Mouse (Mus musculus) neural tube, embryonic 12.5 days (tissue): ENCODE results near the gene Fezf1. TPM values are rescaled to one million over a fixed set of nuclear protein-coding genes. Genes with fewer than 3 reads are reported as not detected.

Source experiments
- ATAC-seq: fragments of 200-750 bp; cut with Nextera tagmentation; 2 replicates; pipeline ENCODE4 v1.8.0; 2017; ENCODE audit warnings: low read depth, mild to moderate bottlenecking, moderate TSS enrichment, moderate library complexity; ENCODE audit not compliant: low FRiP score
- H3K27ac ChIP-seq: fragments of 300-500 bp; sonication (generic); 2 replicates; pipeline ENCODE4 v1.5.1; 2016
- H3K27me3 ChIP-seq: fragments of 300-500 bp; sonication (generic); replicated peaks from 2 replicates; pipeline ENCODE4 v1.6.1; 2016; ENCODE audit warnings: mild to moderate bottlenecking
- H3K36me3 ChIP-seq: fragments of 300-500 bp; sonication (generic); 2 replicates; pipeline ENCODE4 v1.6.1; 2016; ENCODE audit warnings: mild to moderate bottlenecking
- H3K4me1 ChIP-seq: fragments of 300-500 bp; sonication (generic); 2 replicates; pipeline ENCODE4 v1.6.1; 2016
- H3K4me2 ChIP-seq: fragments of 300-500 bp; sonication (generic); replicated peaks from 2 replicates; pipeline ENCODE4 v1.6.1; 2016; ENCODE audit warnings: mild to moderate bottlenecking
- H3K4me3 ChIP-seq: fragments of 300-500 bp; sonication (generic); 2 replicates; pipeline ENCODE4 v1.5.1; 2016
- H3K9ac ChIP-seq: fragments of 300-500 bp; sonication (generic); 2 replicates; pipeline ENCODE4 v1.6.1; 2016; ENCODE audit warnings: mild to moderate bottlenecking
- H3K9me3 ChIP-seq: fragments of 300-500 bp; sonication (generic); 2 replicates; pipeline ENCODE4 v1.6.1; 2016; ENCODE audit warnings: mild to moderate bottlenecking
- WGBS: fragments of 180-500 bp; shearing (Covaris S2); methylation state at CpG from one replicate; pipeline ENCODE4 v1.1.7; 2016; 5-methylcytosine and 5-hydroxymethylcytosine counted together
- polyA plus RNA-seq: library from polyadenylated mRNA; unstranded; fragments of >200 nt; fragmentation: Nextera tagmentation; extraction: Ambion mirVana; gene quantifications from 2 replicates; pipeline ENCODE4 v1.2.1, GENCODE M21; 2016

The Fezf1 gene
- polyA plus RNA-seq, 1 experiment from 2014 or later, result not detected

DNA sequence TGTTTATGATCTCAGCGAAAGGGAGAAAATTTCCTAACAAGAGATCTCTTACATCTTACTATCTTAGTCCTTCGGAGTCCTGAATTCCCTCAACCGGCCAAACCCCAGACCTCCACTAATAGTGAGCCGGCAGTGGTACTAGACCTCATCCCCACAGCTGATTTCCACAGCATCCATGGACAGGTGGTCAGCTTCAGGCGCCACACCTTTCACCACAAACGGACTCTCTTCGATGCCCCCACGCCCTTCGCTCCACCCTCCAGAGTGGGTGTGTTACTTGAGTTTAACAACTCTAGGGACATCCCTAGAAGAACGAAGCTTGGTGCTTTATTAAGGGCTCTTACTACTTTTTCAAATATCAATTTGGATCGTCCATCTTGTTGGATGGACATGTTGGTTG is 6.5 kb upstream of the Fezf1 start:
- H3K9ac ChIP-seq, result no peak overlapping the region
- 2% methylated on average over 11 of the region's 11 CpGs for WGBS
- H3K9me3 ChIP-seq, result no peaks in the 10 kb centered on the region
- H3K4me2 ChIP-seq, result no peak overlapping the region
- no peaks in the 10 kb centered on the region for H3K36me3 ChIP-seq
- no peak overlapping the region for H3K4me3 ChIP-seq
- peaks cover 8% of the 10 kb centered on the region for H3K4me1 ChIP-seq
- peaks cover 89% of the 10 kb centered on the region for H3K27me3 ChIP-seq
- no peak for ATAC-seq
- no peak overlapping the region for H3K27ac ChIP-seq

DNA sequence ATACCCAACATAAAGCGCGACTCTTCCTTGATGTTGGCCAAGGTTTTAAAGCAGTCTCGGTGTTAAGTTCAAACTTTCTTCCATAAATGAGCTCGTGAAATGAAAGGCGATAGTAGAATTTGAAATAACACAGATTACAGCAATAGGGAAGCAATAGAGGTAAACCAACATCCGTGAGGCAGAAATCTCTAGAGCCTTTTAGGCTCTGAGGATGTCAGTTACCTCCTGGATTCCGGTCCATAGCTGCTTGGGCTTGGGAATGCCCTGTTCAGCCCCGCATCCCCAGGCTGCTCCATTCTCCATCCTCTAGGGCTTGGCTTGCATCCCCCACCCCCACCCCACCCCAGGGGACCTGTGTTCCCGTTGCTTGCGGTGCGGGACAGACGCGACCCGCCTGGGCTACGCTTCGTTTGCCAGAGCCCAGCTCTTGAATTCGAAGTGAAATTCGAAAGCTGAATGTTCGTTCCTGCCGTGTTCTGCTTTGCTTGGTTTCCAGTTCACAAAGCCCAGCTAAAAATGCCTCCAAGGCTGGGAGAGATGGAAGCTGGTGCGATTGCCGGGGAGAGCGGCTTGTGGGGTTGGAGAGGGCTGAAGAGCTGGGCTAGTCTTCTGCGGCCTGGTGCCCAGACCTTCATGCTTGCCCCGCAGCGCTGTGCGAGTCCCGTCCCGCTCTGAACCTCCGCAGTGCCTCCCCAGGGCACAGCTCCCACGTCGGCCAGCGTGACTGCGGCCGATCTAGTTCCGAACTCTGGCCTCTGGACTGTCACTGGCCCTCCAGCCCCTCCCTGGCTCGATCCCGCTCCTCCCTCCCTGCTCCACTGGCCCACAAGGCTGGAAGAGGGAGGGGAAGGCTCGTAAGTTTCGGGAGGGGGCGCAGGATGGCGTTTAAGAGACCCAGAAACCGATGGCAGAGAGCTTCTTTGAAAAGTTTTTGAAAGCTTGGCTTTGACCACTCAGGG is 5.5 kb upstream of the Fezf1 start:
- peak; percentile 34 for ATAC-seq
- Histone ChIP-seq H3K9me3 (no peaks in the 10 kb centered on the region), H3K36me3 (no peaks in the 10 kb centered on the region), H3K9ac (no peak overlapping the region), H3K27ac (no peak overlapping the region), H3K4me2 (peak overlapping the region; percentile 41), H3K4me1 (peaks cover 17% of the 10 kb centered on the region), H3K4me3 (no peak overlapping the region), H3K27me3 (peaks cover 89% of the 10 kb centered on the region)
- under 1% methylated on average over 43 of the region's 43 CpGs for WGBS

DNA sequence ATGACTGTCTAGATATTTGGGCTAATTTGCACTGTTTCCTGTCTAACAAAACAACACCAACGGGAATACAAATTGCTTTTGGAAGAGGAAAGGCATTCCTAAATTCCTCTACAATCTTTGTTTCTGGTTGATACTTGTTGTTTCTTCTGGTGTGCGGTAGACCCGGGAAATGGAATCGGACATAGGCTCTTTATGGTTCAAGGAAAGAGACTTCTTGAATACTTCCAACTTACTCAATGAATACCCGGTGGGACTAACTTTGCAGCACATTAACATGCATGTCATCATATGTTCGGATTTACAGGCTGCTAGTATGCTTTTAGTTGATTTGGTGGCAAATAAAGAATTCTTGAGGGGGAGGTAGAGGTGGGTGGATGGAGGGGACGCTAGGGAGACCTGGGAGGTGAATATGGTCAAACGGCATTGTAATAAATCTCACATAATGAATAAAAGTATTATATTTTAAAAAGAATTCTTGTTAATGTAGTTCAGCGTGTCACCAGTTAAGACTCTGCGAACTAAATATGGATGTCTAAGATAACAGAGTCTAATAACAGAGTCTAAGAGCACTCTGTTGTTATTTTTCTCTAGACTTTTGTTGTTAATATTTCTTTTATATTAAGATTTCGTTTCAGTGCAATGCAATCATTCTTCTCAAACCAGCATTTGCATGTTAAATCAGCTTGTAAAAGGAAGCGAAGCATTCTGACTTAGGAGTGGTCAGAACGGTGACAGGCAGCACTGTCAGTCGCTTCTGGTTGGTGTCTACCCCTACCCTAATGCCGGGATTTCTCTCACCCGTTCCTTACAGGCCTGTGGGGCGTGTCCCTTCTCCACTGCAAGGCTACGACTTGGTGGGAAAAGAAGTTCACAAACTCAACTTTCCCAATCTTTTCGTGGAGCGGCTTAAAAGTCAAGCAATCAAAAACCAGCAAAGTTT is 4.3 kb upstream of the Fezf1 start:
- H3K27ac ChIP-seq, result no peak overlapping the region
- H3K36me3 ChIP-seq, result no peaks in the 10 kb centered on the region
- no peak for ATAC-seq
- H3K4me3 ChIP-seq, result no peak overlapping the region
- peaks cover 26% of the 10 kb centered on the region for H3K4me1 ChIP-seq
- H3K27me3 ChIP-seq, result peaks cover 89% of the 10 kb centered on the region
- H3K9me3 ChIP-seq, result no peaks in the 10 kb centered on the region
- H3K9ac ChIP-seq, result no peak overlapping the region
- H3K4me2 ChIP-seq, result no peak overlapping the region
- WGBS, result 2% methylated on average over 20 of the region's 20 CpGs

DNA sequence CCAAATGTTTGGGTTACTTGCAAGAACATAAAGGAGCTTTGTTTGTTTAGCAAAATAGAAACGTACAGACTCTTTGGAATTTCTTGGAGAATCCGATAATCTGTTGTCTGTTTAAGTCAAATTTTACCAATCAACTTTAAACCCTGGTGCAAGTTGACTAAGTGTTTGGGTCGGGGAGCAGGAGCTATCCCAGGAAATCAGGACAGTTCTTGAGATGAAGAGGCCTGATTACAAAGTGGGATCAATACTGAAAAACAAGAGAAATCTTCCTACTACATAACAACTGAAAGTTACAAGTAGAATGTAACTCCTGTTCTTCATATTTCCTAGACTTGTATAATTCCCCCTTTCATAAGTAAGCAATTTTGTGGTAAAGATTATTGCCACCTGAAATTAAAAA is 3.3 kb upstream of the Fezf1 start:
- Histone ChIP-seq H3K9ac (no peak overlapping the region), H3K4me2 (no peak overlapping the region), H3K27ac (no peak overlapping the region), H3K27me3 (peaks cover 90% of the 10 kb centered on the region), H3K9me3 (no peaks in the 10 kb centered on the region), H3K4me3 (no peak overlapping the region), H3K4me1 (peaks cover 30% of the 10 kb centered on the region), H3K36me3 (no peaks in the 10 kb centered on the region)
- 1% methylated on average over 3 of the region's 3 CpGs for WGBS
- ATAC-seq, result no peak

DNA sequence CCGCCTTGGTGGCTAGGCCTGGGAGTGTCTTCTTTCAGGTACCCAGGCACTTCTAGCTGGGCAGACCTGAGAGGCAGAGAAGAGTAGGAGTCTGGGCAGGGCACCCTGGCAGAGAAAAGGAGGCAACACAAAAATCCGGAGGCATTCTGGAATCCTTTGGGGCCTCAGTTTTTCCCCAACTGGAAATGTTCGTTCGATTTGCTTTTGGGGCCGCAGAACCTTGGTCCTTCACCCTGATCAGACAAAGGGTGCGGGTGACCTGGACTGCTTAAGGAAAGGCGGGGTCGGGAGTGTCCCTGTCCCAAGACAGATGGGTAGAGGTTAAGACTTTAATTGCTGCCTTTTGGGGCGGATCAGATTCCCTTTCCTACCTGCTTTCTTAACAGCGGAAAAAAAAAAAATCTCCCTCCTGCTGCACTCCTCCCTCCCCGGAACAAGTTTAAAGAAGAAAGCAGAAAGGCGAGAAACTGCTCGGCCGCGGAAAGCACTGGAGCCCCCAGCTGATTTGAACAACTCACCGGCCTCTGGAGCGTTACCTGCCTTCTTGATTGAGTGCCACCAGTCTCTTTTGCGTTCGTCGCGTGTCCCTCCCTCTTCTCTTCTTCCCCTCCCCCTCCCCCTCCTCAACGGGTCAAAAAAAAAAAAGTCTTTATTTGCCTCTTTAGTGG is 2.3 kb upstream of the Fezf1 start:
- Histone ChIP-seq H3K4me1 (peaks cover 30% of the 10 kb centered on the region), H3K9me3 (no peaks in the 10 kb centered on the region), H3K36me3 (no peaks in the 10 kb centered on the region), H3K27ac (no peak overlapping the region), H3K9ac (no peak overlapping the region), H3K4me3 (no peak overlapping the region), H3K4me2 (no peak overlapping the region), H3K27me3 (peaks cover 89% of the 10 kb centered on the region)
- ATAC-seq, result no peak
- WGBS, result under 1% methylated on average over 22 of the region's 22 CpGs

DNA sequence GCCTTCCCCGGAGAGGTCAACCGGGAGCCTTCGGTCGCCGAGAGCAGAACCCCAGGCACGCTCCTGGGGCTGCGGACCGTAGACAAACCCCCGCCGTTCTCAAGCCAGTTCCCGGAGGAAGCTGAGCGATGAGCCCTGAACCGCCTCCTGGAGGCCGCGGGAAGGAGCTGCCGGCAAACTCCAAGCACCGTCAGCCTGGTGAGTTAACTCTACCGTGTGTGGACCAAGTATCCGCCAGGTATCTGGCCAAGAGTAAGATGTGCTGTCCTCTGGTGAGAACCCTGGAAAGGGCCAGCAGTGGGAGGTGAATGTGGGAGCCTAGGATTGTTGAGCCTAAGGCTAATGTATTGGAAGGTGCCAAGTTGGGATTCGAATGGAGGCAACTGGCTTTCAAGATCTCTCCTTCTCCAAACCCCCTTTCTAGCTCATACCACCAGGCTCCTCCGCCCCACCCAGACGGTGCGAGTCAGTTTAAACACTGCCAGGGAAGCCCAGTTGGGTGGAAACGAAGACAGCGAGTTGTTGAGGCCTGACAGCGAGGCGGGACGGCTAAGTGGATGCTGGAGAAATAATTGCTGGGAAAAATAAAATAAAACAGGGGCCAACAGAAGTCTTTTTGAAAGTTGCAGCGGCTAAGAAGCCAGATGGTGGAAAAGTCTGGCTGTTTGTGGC is 1.6 kb upstream of the Fezf1 start:
- ATAC-seq, result peak; percentile 63
- no peaks in the 10 kb centered on the region for H3K36me3 ChIP-seq
- H3K27me3 ChIP-seq, result peaks cover 87% of the 10 kb centered on the region
- under 1% methylated on average over 29 of the region's 29 CpGs for WGBS
- peak overlapping the region; percentile 37 for H3K4me3 ChIP-seq
- H3K4me2 ChIP-seq, result peak overlapping the region; percentile 70
- H3K4me1 ChIP-seq, result peaks cover 30% of the 10 kb centered on the region
- H3K9ac ChIP-seq, result no peak overlapping the region
- no peaks in the 10 kb centered on the region for H3K9me3 ChIP-seq
- no peak overlapping the region for H3K27ac ChIP-seq

DNA sequence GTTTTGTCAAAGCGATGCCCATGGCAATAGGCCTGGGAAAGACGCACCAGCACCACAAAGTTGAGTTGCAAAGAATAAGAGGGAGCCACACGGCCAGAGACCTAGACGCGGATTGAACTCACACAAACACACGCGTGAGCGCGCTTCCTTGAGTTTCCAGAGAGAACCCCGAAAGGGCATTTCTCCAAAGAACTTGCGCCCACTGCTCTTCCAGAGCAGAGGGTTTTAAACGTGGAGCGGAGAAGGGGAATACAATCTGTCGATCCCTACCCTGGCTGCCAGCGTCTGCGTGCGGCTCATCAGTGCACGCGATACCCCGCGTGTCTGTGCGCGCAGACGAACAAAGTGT is 865 bp upstream of the Fezf1 start:
- peaks cover 87% of the 10 kb centered on the region for H3K27me3 ChIP-seq
- no peak for ATAC-seq
- no peak overlapping the region for H3K9ac ChIP-seq
- peak overlapping the region; percentile 37 for H3K4me3 ChIP-seq
- peaks cover 29% of the 10 kb centered on the region for H3K4me1 ChIP-seq
- H3K9me3 ChIP-seq, result no peaks in the 10 kb centered on the region
- H3K27ac ChIP-seq, result no peak overlapping the region
- H3K4me2 ChIP-seq, result peak overlapping the region; percentile 70
- H3K36me3 ChIP-seq, result no peaks in the 10 kb centered on the region
- 1% methylated on average over 24 of the region's 24 CpGs for WGBS

DNA sequence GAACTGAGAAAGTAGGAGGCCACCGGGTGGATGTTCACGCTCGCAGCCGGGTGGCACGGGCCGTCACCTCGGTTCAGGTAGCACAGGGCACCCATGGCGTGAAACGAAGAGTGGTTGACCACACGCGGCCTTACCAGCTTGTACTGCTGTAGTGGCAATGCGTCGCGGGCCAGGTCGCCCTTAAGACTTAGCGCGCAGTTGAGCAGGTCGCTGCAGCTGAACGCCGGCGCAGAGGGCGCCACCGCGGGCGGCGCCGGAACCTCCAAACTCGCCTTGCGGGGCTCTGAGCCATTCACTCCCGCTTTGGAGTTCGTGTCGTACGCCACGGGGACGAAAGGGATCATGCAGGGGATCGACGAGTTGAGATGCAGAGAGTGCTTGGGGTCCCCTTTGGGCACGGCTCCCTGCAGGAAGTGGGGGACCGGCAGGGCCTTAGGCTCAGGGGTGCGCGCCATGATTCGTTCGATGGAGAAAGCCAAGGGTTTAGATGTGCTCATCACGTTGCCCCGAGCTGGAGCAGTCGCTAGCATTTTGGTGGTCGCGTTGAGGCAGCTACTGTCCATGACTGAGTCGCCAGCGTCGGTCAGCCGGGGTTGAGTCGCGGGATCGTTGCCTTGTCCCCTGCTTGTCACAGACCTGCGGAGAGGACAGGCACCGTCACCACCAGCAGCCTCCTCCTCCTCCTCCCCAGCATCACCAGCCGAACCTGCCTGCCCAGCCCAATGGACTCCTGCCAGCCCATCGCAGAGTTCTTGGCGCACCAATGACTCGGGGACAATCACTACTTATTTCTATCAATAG is 450 bp downstream of the Fezf1 start:
- WGBS, result under 1% methylated on average over 61 of the region's 61 CpGs
- H3K9me3 ChIP-seq, result no peaks in the 10 kb centered on the region
- peak overlapping the region; percentile 21; the same call in 1 of the 2 replicates for H3K4me3 ChIP-seq
- no peaks in the 10 kb centered on the region for H3K36me3 ChIP-seq
- H3K4me2 ChIP-seq, result peak overlapping the region; percentile 46
- peaks cover 22% of the 10 kb centered on the region for H3K4me1 ChIP-seq
- H3K27ac ChIP-seq, result no peak overlapping the region
- H3K9ac ChIP-seq, result no peak overlapping the region
- peaks cover 87% of the 10 kb centered on the region for H3K27me3 ChIP-seq
- 0 out of 2 replicates have a peak, but pooled peaks have one; percentile 25 for ATAC-seq

DNA sequence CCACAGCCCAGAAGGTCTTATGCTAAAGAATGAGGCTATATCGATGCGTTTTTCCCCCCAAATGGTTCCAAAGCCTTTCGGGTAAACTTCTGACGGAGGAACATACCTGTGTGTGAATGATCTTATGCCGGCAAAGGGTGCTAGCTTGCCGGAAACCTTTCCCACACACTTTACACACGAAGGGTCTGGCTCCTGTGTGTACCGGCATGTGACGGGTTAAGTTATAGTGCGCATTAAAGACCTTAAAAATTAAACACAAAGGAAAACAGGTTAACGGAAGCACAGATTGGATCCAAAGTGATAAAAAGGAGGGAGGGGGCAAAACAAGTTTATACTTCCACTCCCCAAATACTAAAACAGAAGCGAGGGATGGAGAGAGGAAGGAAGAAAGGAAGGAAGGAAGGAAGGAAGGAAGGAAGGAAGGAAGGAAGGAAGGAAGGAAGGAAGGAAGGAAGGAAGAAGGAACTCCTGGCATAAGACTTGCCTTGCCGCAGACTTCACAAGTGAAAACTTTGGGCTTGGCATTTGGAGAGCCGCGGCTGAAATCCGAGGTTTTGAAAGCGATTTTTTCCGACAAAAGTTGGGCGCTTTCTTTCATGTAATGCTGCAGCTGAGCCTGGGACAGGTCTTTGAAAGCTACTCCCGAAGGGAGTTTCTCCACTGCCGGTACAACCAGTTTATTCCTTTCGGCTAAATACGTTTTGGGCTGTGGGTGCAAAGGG is 1.2 kb downstream of the Fezf1 start:
- WGBS, result under 1% methylated on average over 23 of the region's 23 CpGs
- no peak for ATAC-seq
- H3K4me1 ChIP-seq, result peaks cover 22% of the 10 kb centered on the region
- H3K4me3 ChIP-seq, result 0 out of 2 replicates have a peak overlapping the region, but pooled peaks have one; percentile 21
- H3K36me3 ChIP-seq, result no peaks in the 10 kb centered on the region
- H3K9me3 ChIP-seq, result no peaks in the 10 kb centered on the region
- H3K4me2 ChIP-seq, result peak overlapping the region; percentile 46
- no peak overlapping the region for H3K9ac ChIP-seq
- peaks cover 89% of the 10 kb centered on the region for H3K27me3 ChIP-seq
- no peak overlapping the region for H3K27ac ChIP-seq

DNA sequence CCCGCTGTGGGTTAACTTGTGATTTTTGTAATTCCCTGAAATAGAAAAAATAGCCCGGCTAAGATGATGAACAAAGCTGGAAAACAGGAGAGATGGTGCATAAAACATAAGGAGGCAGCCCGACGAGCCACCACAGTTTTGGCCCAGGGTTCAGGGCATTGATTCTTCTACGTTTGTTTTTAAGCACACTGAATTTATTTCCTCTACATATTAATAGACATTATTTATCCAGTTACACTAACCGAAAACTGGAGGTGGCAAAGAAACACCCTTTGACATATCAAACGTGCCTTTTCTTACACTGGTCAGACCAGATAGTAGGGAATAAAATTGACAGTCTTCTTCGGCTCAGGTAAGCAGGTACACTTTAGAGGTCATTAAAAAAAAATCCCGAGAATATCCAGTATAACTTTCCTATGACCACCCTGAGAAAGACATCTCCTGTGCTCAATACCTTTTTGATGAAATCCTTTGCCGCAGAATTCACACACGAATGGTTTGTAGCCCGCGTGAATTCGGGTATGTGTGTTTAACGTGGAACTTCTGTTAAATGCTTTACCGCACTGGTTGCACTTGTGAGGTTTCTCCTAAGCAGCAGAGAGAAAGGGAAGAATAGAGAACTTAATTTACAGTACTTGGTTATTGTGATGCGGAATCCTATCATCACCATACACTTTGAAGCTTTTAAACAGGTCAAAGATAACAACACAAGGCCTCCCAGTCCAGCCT is 1.9 kb downstream of the Fezf1 start:
- H3K9ac ChIP-seq, result no peak overlapping the region
- no peak for ATAC-seq
- H3K4me3 ChIP-seq, result no peak overlapping the region
- WGBS, result 1% methylated on average over 17 of the region's 17 CpGs
- H3K4me2 ChIP-seq, result no peak overlapping the region
- no peak overlapping the region for H3K27ac ChIP-seq
- H3K27me3 ChIP-seq, result peaks cover 91% of the 10 kb centered on the region
- H3K4me1 ChIP-seq, result peaks cover 22% of the 10 kb centered on the region
- H3K36me3 ChIP-seq, result no peaks in the 10 kb centered on the region
- H3K9me3 ChIP-seq, result no peaks in the 10 kb centered on the region
